Mouse (Mus musculus) mesoderm, embryonic 11.5 days (tissue): ENCODE data around the gene Phb2.
"Not testable (repeated sequence)": the region's sequence is repeated elsewhere in the genome, so short reads cannot be mapped to it uniquely, and the experiment has no call there.

Source experiments
- DNase-seq: peaks from one replicate; pipeline ENCODE4 v3.0.0-alpha.2; 2012; ENCODE audit warnings: low read depth, low spot score

Phb2 gene

DNA sequence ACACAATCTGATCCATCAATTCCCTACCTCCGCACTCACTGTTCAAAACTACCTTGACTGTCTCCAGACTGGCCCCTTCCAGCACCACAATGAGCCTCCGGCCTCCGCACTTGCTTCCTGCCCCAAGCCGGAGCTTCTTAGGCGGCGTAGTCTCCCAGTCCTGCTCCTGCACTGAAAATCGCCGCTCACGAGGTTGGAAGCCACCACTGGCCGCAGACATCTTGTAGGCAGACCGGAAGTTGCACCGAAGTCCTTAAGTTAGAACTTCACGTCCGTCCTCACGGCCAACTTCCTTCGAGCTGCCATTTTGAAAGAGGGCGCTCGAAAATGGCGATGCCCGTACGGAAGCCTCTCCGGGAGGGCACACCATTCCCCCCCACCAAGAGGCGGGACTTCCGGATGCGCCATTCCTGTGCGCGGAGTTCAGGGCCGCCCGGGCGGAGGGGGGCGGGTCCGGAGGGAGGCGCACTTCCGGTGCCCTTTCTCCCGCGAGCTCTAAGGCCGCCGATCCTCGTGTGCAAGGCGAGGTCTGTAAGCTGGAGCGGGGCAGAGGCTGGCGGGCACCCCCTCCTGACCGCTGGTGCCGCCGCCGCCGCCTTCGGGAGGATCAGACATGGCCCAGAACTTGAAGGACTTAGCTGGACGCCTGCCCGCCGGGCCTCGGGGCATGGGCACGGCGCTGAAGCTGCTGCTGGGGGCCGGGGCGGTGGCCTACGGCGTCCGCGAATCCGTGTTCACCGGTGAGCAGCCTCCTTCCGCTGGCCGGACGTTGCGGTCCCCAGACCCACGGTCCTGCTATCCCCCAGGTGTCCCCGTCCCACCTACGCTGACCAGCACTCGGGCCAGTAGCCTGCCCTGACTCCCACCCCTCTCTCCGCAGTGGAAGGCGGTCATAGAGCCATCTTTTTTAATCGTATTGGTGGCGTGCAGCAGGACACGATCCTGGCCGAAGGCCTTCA lies at the start of gene Phb2, which contains the start of gene Emg1:
Gene Phb2 (plus strand): TSS at position 513 of the 959 bp plus-strand sequence.
Gene Emg1 (minus strand): TSS at position 355 of the 959 bp plus-strand sequence.
- peak; percentile 99 for DNase-seq

DNA sequence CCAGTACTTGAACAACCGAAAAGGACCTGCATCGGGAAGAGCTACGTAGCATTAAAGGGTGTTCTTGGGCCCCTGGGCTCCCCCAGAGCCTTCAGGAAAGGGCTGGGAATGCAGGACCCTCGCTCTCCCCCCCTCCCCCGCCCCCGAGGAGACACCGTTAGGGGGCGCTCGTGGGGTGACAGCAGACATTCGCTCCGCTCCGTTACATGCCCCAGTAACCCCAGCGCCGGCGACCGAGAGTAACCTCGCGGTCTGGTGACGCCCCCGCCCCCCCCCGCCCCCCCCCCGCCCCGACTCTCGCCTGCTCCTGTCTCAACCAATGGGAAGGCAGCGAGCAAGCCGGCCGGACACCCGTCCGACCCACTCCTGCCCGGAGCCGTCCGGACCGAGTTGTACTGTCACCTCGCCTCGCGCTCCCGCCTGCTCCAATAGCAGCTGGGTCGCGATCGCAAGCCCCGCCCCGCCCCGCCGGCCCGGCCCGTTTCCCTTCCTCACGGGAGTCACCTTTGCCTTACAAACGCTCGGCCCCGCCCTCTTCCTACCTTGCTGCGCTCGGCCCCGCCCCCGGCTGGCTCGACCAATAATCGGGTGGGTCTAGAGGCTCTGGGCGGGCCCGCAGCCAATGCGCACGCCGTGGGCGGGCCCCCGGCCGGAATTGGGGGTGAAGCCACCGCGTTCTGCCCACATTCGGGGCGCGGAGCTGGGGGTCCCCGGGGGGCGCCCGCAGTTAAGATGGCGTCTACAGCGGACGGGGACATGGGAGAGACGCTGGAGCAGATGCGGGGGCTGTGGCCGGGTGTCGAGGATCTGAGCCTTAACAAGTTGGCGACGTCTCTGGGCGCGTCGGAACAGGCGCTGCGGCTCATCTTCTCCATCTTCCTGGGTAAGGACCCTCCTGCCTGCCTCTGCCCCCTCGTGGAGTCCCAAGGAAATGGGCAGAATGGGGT lies 49.4 kb upstream of the Phb2 start, which contains the start of gene Lpcat3:
Gene Lpcat3 (plus strand): TSS at position 551 of the 947 bp plus-strand sequence.
- peak; percentile 96 for DNase-seq

DNA sequence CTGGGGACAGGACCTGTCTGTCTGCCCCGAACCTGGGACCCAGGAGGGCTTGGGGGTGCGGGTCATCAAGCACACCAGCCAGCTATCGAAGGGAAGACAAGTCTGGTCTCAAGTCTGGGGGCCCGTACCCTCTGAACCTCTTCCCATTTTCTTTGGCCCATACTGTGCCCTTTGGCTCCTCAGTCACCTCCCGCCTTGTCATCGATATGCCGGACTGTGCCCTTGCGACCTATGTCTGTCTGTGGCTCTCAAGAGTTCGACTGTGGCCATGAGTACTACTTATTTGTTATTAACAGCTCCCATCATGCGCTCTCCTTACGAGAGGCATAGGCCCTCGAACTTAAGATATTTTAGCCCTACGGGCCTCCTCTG lies 48.7 kb upstream of the Phb2 start:
- DNase-seq, result no peak

DNA sequence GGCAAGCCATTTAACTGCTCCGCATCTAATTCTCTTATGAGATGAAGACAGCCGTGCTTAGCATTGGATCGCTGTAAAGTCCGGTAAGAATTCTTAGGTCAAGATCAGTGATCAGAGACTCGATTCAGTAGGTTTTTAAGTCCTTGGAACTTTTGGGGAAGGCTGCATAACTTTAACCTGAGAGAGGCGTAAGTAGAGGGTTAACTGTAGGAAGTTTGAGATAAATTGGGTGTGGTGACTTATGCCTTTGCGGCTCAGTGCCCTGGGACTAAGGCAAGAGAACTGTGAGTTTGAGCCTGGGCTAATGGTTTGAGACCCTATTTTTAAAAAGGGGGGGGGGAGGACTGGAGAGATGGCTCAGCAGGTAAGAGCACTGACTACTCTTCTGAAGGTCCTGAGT lies 47.9 kb upstream of the Phb2 start:
- no peak for DNase-seq

DNA sequence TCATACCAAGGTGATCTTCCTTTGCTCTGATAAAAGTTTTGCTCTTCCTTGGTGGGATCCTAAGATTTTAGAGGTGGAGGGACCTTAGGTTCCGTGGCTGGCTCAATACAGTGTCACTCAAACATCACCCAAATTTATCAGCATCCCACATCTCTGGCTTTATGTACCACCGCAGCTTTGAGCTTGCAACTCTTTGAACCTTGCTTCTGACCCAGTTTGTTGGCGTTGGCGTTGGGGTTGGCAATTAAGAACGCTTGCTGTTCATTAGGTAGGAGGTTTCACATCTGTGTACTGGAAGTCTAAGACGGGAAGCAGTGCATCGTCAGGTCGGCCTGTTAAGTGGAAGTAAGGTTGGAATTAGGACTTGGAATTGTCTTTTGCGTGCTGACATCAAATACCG lies 47.1 kb upstream of the Phb2 start:
- no peak for DNase-seq

DNA sequence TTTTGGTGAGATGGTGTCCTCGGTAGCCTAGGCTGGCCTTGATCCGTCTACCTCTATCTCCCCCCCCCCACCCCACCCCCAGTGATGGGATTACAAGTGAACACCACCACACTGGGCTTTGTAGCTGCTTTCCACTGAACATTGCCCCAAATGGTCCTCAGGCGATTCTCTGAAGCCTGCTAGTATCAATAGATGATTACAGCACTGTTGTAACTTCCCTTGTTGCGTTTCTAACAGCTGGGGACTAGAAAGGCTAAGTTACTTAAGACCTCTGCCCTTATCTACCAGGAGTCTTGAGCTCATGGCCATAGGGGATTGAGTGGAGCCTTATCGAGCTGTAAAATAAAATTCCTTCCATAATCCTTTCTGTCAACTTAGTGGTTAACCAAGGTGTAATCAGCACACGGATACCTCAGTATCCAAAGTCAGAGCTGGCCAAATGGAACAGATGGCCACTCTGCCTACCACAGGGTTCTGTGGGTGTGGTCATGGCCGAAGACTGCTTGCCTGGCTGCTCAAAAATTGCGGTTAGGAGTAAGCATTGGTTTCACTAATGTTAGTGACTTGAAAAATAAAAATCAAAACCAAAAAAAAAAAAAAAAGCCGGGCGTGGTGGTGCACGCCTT lies 42.8 kb upstream of the Phb2 start:
- DNase-seq, result no peak

DNA sequence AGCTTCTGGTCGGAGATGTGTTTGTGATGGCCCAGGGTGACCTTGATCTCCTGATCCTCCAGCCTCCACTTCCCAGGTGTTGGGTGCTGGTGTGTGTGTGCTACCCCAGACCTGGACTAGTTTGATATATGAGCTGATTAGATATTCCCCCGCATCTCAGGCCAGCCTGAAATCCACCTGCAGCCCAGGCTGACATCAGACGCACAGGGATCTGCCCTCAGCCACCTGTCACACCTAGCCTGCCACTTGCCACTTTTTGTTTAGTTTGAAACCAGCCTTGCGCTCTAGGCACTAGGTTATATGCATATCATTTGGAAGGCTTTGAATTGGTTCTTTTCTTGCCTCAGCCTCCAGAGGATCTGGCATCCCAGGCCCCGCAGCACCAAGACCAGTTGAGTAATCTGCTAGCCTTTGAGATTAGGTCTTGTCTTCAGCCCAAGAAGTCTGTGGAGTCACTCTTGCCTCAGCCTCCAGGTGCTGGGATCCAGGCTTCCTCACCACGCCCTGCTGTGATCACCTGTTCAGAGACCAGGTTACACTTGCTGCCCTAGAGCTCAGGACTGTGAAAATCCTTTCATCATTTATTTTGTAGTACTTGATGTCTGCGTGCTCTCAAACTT lies 41.7 kb upstream of the Phb2 start:
- DNase-seq, result no peak

DNA sequence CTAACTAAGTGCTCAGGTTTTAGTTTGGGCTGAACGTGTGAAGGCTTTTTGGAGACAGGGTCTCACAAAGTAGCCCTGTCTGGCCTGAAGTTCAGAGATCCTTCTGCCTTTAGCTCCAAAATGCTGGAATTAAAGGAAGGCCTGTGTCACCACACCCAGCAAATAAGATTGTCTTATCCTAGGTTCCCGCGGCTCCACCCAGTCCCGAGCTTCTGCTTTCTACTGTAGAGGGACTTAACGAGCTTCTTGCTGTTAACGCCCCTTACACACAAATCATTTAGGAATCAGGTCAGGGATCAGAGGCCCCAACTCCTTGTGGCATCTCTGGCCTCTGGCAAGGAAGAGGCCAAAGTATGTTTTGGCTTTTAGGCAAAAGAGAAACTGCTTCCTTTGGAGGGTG lies 40.0 kb upstream of the Phb2 start:
- no peak for DNase-seq

DNA sequence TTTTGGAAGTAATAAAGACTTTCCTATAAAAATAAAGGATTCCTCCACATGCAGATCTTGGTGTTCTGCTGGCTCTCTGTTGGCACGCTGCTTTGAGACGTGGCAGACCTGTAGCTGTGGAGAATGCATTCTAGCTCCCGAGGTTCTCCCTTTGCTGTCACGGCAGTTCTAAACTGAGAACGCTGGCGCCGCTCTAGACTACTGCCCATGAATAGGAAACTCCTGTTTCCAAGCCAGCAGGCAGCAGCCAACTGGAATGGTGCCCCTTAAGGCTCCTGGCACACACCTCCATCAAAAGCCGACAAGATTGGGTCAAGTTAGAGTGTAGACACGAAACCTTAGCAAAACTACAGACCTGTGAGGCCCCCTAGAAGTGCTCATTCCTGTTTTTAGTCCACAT lies 38.5 kb upstream of the Phb2 start:
- DNase-seq, result no peak

DNA sequence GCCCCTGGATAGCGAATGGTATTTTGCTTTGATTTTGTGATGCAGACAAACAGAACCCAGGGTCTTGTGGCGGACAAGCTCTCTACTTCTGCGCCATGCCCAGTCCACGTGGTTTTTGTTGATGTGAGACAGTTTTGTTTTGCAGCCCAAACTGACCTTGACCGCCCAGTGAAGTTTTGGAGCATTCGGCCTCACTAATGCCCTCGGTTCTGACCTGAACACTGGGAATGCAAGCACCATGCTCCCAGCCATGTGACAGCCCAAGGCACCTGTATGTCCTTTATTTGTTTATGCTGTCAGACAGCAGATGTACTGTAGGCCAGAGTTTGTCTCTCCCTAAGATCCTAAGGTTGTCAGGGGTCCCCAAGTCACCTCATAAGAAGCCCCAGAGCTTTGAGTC lies 37.5 kb upstream of the Phb2 start:
- DNase-seq, result no peak

DNA sequence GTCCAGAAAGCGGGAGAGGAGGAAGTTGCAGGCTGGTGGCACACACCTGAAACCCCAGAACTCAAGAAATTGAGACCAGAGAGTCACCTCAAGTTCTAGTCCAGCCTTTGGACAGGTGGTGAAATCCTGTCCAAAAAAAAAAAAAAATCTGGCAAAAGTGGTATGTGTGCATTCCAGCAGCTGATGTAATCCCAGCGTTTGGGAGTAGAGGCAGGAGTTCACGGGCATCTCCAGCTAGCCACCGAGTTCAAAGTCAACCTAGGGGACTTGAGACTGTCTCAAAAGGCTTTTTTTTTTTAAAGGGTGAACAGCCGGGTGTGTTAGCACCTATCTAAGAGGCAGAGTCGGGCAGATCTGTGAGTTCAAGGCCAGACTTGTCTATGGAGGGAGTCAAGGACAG lies 36.0 kb upstream of the Phb2 start:
- no peak for DNase-seq

DNA sequence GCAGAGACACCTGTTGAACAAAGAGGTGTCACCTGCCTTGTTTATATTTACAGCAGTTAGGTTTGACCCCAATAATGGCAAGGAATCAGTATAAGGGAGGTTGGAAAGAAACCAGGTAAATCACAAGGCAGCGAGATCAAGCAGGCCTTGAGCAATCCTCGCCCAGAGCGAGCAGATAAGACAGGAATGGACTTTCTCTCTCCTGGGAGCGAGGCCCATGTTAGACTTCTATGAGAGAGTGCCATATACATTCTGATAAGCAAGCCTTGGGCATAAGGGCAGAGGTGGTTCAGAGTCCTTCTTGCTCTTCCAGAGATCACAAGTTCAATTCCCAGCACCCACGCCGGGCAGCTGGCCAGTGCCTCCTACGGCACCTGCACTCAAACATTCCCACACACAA lies 33.4 kb upstream of the Phb2 start:
- no peak for DNase-seq

DNA sequence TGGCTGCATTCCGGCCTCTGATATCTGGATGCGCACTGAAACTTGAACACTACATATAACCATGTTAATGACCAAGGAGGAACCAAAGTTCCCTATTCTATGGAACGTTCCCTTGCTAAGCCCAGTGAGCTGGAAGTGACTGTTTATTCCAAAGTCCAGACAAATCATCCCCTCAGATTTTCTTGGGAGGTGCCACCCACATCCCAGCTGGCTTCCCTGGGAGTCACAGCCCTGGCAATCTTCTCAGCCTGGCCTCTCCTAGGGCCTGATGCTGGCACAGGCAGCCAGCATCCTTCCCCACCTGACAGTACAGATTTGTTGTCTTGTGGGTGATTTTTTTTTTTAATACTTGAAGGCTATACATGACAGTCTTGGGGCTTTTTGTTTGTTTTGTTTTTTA lies 32.6 kb upstream of the Phb2 start:
- DNase-seq, result no peak

DNA sequence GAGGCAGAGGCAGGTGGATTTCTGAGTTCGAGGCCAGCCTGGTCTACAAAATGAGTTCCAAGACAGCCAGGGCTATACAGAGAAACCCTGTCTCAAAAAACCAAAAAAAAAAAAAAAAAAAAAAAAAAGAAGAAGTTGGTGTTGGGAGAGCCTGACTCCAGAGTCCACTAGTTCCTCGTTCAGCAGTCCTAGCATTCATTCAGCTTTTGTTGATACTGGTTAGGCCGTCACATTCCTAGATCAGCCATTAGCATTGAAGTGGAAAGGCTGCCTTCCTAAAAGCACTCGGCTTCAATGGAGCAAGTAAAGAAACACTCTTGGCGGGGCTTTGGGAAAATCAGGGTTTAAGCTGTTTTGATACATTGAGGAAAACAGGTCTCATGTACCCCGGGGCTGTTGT lies 29.8 kb upstream of the Phb2 start:
- DNase-seq, result not testable (repeated sequence)

DNA sequence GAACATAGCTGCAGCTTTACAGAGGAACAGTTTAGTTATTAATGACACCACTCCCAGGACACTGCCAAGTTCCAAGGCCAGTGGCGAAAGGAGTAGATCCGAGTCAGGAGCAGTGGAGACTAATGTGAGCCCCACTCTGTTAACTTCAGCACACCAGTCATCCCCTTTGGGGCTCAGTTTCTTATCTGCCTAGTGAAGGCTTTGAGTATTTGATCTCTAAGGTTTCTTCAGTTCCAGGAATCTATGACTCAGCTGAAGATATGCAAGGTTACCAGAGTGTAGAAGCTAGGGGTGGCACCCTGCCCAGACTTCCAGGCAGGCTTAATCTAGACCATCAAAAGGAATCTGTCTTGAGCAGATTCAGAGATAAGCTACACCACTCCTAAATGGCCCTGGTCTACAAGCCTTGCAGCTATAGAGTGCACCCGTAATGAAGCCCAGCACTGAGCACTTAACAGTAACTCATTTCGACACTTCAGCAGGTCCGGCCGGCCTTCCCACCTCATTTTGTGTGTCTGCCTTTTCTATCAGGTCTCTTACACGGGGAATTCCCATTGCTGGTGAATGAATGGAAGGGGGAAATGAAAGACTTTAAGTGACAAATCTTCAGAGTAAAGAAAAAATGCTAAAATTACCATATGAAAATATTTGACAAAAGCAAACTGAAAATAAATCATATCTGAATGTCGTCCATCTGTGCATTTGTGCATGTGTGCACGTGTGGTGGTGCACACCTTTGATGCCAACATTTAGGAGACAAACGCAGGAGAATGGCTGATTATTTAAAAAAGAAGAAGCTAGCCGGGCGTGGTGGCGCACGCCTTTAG lies 28.3 kb upstream of the Phb2 start:
- no peak for DNase-seq

DNA sequence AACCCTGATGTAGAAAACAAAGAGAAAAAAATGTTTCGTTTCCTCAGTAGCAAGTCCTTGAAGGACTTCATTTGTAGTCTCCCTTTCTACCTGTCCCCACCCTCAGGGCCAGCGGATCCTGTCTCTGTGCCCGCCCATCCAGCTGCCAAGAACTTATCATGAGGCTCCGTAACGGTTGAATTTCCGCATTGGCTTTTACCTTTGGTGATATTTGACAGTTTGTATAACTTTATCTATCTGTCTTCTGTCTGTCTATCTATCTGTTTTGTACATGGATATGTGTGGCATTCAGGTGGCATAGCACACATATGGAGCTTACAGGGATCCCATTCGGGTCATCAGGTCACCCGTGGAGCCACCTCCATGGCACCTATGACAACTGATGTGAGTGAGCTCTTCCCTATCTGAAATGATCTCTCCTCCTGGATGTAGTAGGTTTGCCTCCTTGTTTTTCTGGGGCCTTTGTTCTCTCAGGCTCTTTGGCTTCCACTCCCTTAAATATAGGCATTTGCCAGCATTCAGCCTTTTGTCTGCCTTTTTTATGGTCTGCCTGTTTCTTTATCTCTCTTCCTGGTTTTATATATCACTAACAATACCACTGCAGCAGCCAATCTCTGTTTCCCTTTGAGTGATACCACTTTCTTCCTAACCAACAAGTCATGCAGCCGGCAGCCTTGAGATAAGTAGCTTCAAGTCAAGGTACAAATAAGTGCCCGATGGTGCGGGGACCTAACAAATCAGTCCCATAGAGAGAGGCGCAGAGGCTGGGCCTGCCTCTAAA lies 26.3 kb upstream of the Phb2 start:
- DNase-seq, result no peak

DNA sequence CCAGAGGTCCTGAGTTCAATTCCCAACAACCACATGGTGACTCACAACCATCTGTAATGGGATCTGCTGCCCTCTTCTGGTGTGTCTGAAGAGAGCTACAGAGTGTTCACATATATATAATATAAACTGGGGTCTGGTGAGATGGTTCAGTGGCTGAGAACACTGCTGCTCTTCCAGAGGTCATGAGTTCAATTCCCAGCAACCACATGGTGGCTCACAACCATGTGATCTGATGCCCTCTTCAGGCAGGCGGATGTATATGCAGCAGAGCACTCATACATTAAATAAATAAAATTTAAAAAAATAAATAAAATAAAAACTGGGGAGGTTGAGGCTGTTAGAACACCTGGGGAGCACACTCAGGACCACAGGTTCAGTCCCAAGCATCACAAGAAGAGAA lies 25.5 kb upstream of the Phb2 start:
- DNase-seq, result not testable (repeated sequence)

DNA sequence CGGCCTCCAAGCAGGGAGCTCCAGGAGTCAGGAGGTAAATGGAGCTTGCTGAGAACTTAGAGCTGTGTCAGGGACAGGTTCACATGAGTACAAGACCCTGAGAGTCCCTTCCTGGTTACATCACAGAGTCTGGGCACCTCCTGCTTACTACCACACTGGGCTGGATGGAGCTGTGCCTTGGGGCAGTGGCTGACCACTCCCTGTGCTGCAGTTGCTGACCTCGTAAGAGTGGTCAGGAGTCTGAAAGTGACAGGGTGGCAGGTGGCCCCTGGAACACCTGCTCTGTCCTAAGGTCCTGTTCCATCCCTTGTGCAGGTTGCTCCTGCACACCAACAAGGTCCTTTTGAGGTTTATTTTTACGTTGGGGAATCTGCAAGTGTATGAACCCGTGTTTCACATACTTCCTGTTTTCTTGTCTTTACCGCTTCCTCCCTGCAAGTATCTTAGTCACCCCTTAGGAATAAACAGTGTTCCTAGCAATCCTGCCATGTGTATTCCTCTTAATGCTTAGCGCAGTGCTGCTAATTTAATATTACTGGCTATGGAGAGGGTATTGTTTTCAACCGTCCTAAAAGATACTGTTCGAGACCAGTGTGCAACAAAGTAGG lies 23.9 kb upstream of the Phb2 start:
- no peak for DNase-seq

DNA sequence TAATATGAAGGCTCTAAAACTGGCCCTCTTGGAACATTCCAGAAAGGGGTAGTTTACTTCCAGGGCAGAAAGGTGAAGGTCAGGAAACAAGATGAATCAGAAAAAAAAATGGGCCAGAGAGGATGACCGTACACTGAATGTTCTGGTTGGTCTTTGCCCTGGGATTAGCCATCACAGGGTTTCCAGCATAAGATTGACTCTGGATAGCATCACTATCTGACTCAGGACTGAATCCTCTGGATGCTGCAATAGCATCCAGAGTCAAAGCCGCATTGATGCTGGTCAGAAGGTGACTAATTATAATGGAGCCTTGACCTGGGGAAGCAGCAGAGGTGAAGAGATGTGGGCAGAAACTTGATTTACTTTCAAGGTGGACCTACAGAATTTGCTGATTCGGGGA lies 23.1 kb upstream of the Phb2 start:
- no peak for DNase-seq
